Mouse (Mus musculus) myocyte (in vitro differentiated cells): Measurements from ENCODE around the gene Dzip1. TPM values are rescaled to one million over a fixed set of nuclear protein-coding genes. Genes with fewer than 3 reads are reported as not detected.

Source experiments
- H3K27me3 ChIP-seq: one replicate; pipeline ENCODE4 v1.6.1; 2011; ENCODE audit not compliant: control insufficient read depth, insufficient read depth, insufficient read length
- H3K36me3 ChIP-seq: one replicate; pipeline ENCODE4 v1.6.1; 2011; ENCODE audit not compliant: control insufficient read depth, insufficient read depth
- H3K4me2 ChIP-seq: one replicate; pipeline ENCODE4 v1.6.1; 2011; ENCODE audit warnings: low read depth, control low read depth
- H3K4me3 ChIP-seq: one replicate; pipeline ENCODE4 v1.5.1; 2011; ENCODE audit warnings: mild to moderate bottlenecking, control low read depth, moderate library complexity
- H3K79me2 ChIP-seq: one replicate; pipeline ENCODE4 v1.6.1; 2011; ENCODE audit not compliant: control insufficient read depth, insufficient read depth
- H3ac ChIP-seq: one replicate; pipeline ENCODE4 v1.6.1; 2011; ENCODE audit not compliant: control insufficient read depth, insufficient read length
- CEBPB ChIP-seq: IDR thresholded peaks from 2 replicates; pipeline ENCODE4 v1.6.1; 2011; ENCODE audit warnings: mild to moderate bottlenecking, moderate library complexity; ENCODE audit not compliant: poor library complexity, insufficient read depth, severe bottlenecking
- E2F4 ChIP-seq: IDR thresholded peaks from one replicate; pipeline ENCODE4 v1.6.1; 2011; ENCODE audit warnings: mild to moderate bottlenecking, control low read depth, moderate library complexity; ENCODE audit not compliant: insufficient read depth
- MAX ChIP-seq: IDR thresholded peaks from one replicate; pipeline ENCODE4 v1.6.1; 2011; ENCODE audit warnings: low read depth, mild to moderate bottlenecking, control low read depth
- MYOD1 ChIP-seq, 3 experiments: IDR thresholded peaks; one replicate each; pipeline ENCODE4 v1.6.1; 2011; ENCODE audit warnings: control low read depth in 2 of 3, low read depth in 2 of 3, mild to moderate bottlenecking in 2 of 3, moderate library complexity in 1 of 3; ENCODE audit not compliant: insufficient read length in 2 of 3, control insufficient read depth in 1 of 3
- MYOG ChIP-seq, 3 experiments: IDR thresholded peaks; one replicate each; pipeline ENCODE4 v1.6.1; 2011; ENCODE audit warnings: control low read depth in 2 of 3, low read depth in 2 of 3, mild to moderate bottlenecking in 2 of 3; ENCODE audit not compliant: insufficient read length in 2 of 3, control insufficient read depth in 1 of 3, insufficient read depth in 1 of 3
- POLR2A ChIP-seq: IDR thresholded peaks from one replicate; pipeline ENCODE4 v1.6.1; 2011; ENCODE audit warnings: low read depth, mild to moderate bottlenecking, control low read depth, moderate library complexity; ENCODE audit not compliant: insufficient read length
- POLR2AphosphoS2 ChIP-seq: IDR thresholded peaks from one replicate; pipeline ENCODE4 v1.6.1; 2011; ENCODE audit warnings: low read depth, control low read depth; ENCODE audit not compliant: insufficient read length
- REST ChIP-seq: IDR thresholded peaks from one replicate; pipeline ENCODE4 v1.6.1; 2011; ENCODE audit warnings: mild to moderate bottlenecking, control low read depth, moderate library complexity; ENCODE audit not compliant: insufficient read depth, insufficient read length
- SRF ChIP-seq: IDR thresholded peaks from one replicate; pipeline ENCODE4 v1.6.1; 2011; ENCODE audit warnings: low read depth; ENCODE audit not compliant: control insufficient read depth, insufficient read length
- TCF12 ChIP-seq: IDR thresholded peaks from one replicate; pipeline ENCODE4 v1.6.1; 2011; ENCODE audit warnings: mild to moderate bottlenecking, control low read depth; ENCODE audit not compliant: poor library complexity, insufficient read depth, severe bottlenecking
- TCF3 ChIP-seq: IDR thresholded peaks from one replicate; pipeline ENCODE4 v1.6.1; 2011; ENCODE audit warnings: low read depth, control low read depth; ENCODE audit not compliant: insufficient read length
- USF1 ChIP-seq: IDR thresholded peaks from one replicate; pipeline ENCODE4 v1.6.1; 2011; ENCODE audit warnings: low read depth, mild to moderate bottlenecking, control low read depth, moderate library complexity
- polyA plus RNA-seq: library from polyadenylated mRNA; unstranded; fragments of >200 nt; fragmentation: generic; extraction: Trizol; gene quantifications from one replicate; pipeline ENCODE4 v1.2.1, GENCODE M21; 2012; ENCODE audit warnings: missing spikeins

Gene Dzip1
- polyA plus RNA-seq, 1 experiment: 3.8 TPM

- Histone ChIP-seq H3ac (no peak overlapping the region), H3K4me2 (no peak overlapping the region), H3K36me3 (no peaks in the 10 kb centered on the region), H3K79me2 (no peaks in the 10 kb centered on the region), H3K27me3 (peaks cover 38% of the 10 kb centered on the region), H3K4me3 (no peak overlapping the region)
- TF ChIP-seq CEBPB (no peak), POLR2A (no peak), USF1 (no peak), POLR2AphosphoS2 (no peak), TCF3 (no peak), E2F4 (no peak), MYOD1 (IDR thresholded peaks at IDR 0.05; ENCODE audit: control insufficient read depth in 1 of 3, insufficient read length in 2 of 3, low read depth in 2 of 3) (no peak), REST (no peak), MYOG (IDR thresholded peaks at IDR 0.05; ENCODE audit: control insufficient read depth in 1 of 3, insufficient read depth in 1 of 3, insufficient read length in 2 of 3, low read depth in 2 of 3) (no peak)
Measured at GRCm38 (mm10) chr14:118850011-118850695, 75.1 kb downstream of the Dzip1 start.

GRCm38 (mm10) chr14:118848171-118848570 lies 77.1 kb downstream of the Dzip1 start:
- Histone ChIP-seq H3K79me2 (no peaks in the 10 kb centered on the region), H3ac (no peak overlapping the region), H3K27me3 (peaks cover 23% of the 10 kb centered on the region), H3K4me2 (no peak overlapping the region), H3K4me3 (no peak overlapping the region), H3K36me3 (no peaks in the 10 kb centered on the region)
- TF ChIP-seq USF1 (no peak), MYOD1 (IDR thresholded peaks at IDR 0.05; ENCODE audit: control insufficient read depth in 1 of 3, insufficient read length in 2 of 3, low read depth in 2 of 3) (no peak), POLR2AphosphoS2 (no peak), E2F4 (no peak), TCF3 (no peak), MYOG (IDR thresholded peaks at IDR 0.05; ENCODE audit: control insufficient read depth in 1 of 3, insufficient read depth in 1 of 3, insufficient read length in 2 of 3, low read depth in 2 of 3) (no peak), SRF (no peak), TCF12 (no peak)

GRCm38 (mm10) chr14:118846834-118847233 lies 78.4 kb downstream of the Dzip1 start:
- Histone ChIP-seq H3K36me3 (no peaks in the 10 kb centered on the region), H3K27me3 (peaks cover 23% of the 10 kb centered on the region), H3K4me2 (no peak overlapping the region), H3ac (no peak overlapping the region), H3K4me3 (no peak overlapping the region), H3K79me2 (no peaks in the 10 kb centered on the region)
- TF ChIP-seq TCF12 (no peak), CEBPB (no peak), TCF3 (no peak), MAX (no peak), POLR2AphosphoS2 (no peak), USF1 (no peak), SRF (no peak), POLR2A (no peak), E2F4 (no peak), MYOG (IDR thresholded peaks at IDR 0.05; ENCODE audit: control insufficient read depth in 1 of 3, insufficient read depth in 1 of 3, insufficient read length in 2 of 3, low read depth in 2 of 3) (no peak), MYOD1 (IDR thresholded peaks at IDR 0.05; ENCODE audit: control insufficient read depth in 1 of 3, insufficient read length in 2 of 3, low read depth in 2 of 3) (no peak), REST (no peak)

DNA sequence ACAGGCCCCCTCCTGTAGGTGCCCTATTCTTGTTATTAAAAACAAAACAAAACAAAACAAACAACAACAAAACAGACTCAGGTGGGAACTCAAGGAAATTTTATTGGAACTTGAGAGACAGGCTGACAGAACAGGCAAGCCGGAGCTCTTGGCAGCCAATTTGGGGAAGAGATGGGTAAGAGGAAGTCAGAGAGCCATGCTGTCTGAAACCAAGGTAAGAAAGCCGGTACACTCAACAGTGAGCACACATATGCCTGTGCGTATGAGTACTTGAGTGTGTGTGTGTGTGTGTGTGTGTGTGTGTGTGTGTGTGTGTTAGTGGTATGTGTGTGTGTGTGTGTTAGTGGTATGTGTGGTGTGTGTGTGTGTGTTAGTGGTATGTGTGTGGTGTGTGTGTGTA lies 82.9 kb downstream of the Dzip1 start:
- Histone ChIP-seq H3K36me3 (no peaks in the 10 kb centered on the region), H3ac (no peak overlapping the region), H3K4me2 (no peak overlapping the region), H3K4me3 (no peak overlapping the region), H3K79me2 (no peaks in the 10 kb centered on the region), H3K27me3 (peaks cover 14% of the 10 kb centered on the region)
- TF ChIP-seq MYOD1 (IDR thresholded peaks at IDR 0.05; ENCODE audit: control insufficient read depth in 1 of 3, insufficient read length in 2 of 3, low read depth in 2 of 3): no peak
- no peak for TF ChIP-seq MAX
- no peak for TF ChIP-seq SRF
- no peak for TF ChIP-seq MYOG (IDR thresholded peaks at IDR 0.05; ENCODE audit: control insufficient read depth in 1 of 3, insufficient read depth in 1 of 3, insufficient read length in 2 of 3, low read depth in 2 of 3)
- TF ChIP-seq USF1: no peak
- no peak for TF ChIP-seq POLR2A
- no peak for TF ChIP-seq REST
- no peak for TF ChIP-seq CEBPB
- no peak for TF ChIP-seq E2F4
- TF ChIP-seq TCF3: no peak
- TF ChIP-seq TCF12: no peak
- no peak for TF ChIP-seq POLR2AphosphoS2

DNA sequence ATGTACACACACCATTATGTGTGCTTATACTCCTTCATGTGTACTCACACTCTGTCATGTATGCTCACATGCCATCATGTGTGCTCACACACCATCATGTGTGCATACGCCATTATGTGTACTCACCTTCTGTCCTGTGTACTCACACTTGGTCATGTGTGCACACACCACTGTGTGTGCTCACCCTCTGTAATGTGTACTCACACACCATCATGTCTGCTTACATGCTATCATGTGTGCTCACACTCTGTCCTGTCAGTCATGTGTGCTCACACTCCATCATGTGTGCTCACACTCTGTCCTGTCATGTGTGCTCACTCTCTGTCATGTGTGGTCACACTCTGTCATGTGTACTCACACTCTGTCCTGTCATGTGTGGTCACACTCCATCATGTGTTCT lies 85.2 kb downstream of the Dzip1 start:
- Histone ChIP-seq H3ac (no peak overlapping the region), H3K4me2 (no peak overlapping the region), H3K4me3 (no peak overlapping the region), H3K79me2 (no peaks in the 10 kb centered on the region), H3K27me3 (peaks cover 4% of the 10 kb centered on the region), H3K36me3 (no peaks in the 10 kb centered on the region)
- TF ChIP-seq E2F4 (no peak), MYOD1 (IDR thresholded peaks at IDR 0.05; ENCODE audit: control insufficient read depth in 1 of 3, insufficient read length in 2 of 3, low read depth in 2 of 3) (no peak), CEBPB (no peak), POLR2AphosphoS2 (no peak), MYOG (IDR thresholded peaks at IDR 0.05; ENCODE audit: control insufficient read depth in 1 of 3, insufficient read depth in 1 of 3, insufficient read length in 2 of 3, low read depth in 2 of 3) (no peak), TCF3 (no peak), USF1 (no peak), POLR2A (no peak), SRF (no peak), TCF12 (no peak), REST (no peak), MAX (no peak)
